Mouse (Mus musculus): ENCODE measurements at regions not wholly inside any gene's neighbourhood (a gene's known extent, or its start where the extent isn't known, plus 50 kb on each side); places are given as distances from the start of the nearest gene placed in this dataset.

DNA sequence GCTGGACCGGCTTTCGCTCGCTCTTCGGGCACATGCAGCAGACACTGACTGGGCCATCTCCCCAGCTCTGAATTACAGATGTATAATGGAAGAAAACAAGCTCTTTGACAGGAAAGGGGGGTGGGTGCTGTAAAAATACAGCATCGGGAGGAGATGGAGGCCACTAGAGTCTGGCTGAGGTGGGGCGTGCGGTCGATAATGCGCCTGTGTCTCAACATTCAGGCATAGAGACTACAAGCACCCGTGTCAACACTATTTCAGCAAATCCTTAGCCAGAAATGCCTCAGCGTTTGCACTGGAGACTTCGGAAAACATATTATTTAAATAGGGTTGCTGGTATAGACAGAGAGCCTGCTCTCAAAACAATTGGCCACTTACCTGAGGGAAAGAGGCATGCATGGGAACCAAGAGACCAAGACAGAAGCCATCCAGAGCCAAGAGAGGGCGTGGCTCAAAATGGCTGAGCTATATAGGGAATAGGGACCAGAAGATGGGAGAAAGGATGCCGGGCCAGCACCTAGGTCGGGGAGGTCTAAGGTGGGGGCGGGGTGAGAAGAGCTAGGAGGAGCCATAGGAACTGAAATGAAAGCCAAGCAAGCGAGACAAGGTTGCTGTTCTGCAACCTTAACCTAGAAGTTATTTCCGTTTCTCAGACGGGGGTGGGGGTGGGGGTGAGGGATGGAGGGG lies 96.7 kb upstream of the Fam174b start:
- TF ChIP-seq CTCF (IDR thresholded peaks at IDR 0.05; ENCODE audit: insufficient read depth, low read length): no peak
- no peak for TF ChIP-seq POLR2A (IDR thresholded peaks at IDR 0.05; ENCODE audit: borderline replicate concordance, extremely low read depth, low read depth, low read length)

Measured in lung, adult 2 months (tissue).